Mouse (Mus musculus) central nervous system, embryonic 11.5 days (tissue): Measurements from ENCODE around the gene Olfr700. TPM values are rescaled to one million over a fixed set of nuclear protein-coding genes. Genes with fewer than 3 reads are reported as not detected.

Source experiments
- polyA plus RNA-seq: library from polyadenylated mRNA; depleted of rRNA; stranded (reverse); fragments of >200 nt; gene quantifications from 2 replicates; pipeline ENCODE4 v1.2.3, GENCODE M21; 2012; rRNA removed

Gene Olfr700
- not detected in 2 replicates for polyA plus RNA-seq

GRCm38 (mm10) chr7:106808734-106809133 lies at the start of gene Olfr700:
Olfr700 (minus strand) TSS chr7:106808834.

GRCm38 (mm10) chr7:106843060-106843459 lies 34.4 kb upstream of the Olfr700 start, which contains the start of gene Olfr703:
Olfr703 (plus strand) TSS chr7:106843360.

GRCm38 (mm10) chr7:106833793-106834192 lies 25.2 kb upstream of the Olfr700 start, which contains the start of gene Olfr702:
Olfr702 (minus strand) TSS chr7:106833893.

GRCm38 (mm10) chr7:106813829-106814228 lies 5.2 kb upstream of the Olfr700 start, which contains the start of gene Olfr701:
Olfr701 (plus strand) TSS chr7:106814129.

DNA sequence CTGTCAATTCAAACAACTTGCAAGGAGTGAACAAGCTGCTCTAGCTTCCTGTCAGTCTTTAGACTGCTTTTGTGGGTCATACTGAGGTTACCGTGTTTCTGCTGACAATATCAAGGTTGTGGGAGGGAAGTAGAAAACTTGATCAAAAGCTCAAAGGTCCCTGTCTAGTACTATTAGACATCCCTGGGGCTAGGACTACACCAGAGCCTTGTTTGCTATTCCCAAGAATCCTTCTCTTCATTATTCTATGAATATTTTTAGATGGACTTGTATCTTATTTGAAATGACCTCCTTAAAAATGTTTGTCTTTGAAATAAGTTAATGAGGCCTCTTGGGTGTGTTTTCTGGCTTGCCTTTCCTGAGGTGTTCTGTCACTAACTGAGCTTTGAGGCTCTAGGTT lies 15.5 kb downstream of the Olfr700 start, which contains the start of gene Olfr699:
Olfr699 (minus strand) TSS at position 101 of the 400 bp plus-strand sequence.

Other genes starting within 250 kb of the Olfr700 start
- not detected in 2 replicates for gene Olfr693, start 128.2 kb downstream of the Olfr700 start, polyA plus RNA-seq
- not detected in 2 replicates for gene Olfr694, start 117.0 kb downstream of the Olfr700 start, polyA plus RNA-seq
- gene Olfr695, start 92.4 kb downstream of the Olfr700 start, polyA plus RNA-seq, result not detected in 2 replicates
- gene Olfr697, start 66.4 kb downstream of the Olfr700 start, polyA plus RNA-seq, result not detected in 2 replicates
- gene Olfr698, start 53.4 kb downstream of the Olfr700 start, polyA plus RNA-seq, result not detected in 2 replicates
- not detected in 2 replicates for gene Olfr699, start 15.6 kb downstream of the Olfr700 start, polyA plus RNA-seq
- not detected in 2 replicates for gene Olfr701, start 5.3 kb upstream of the Olfr700 start, polyA plus RNA-seq
- gene Olfr702, start 25.1 kb upstream of the Olfr700 start, polyA plus RNA-seq, result not detected in 2 replicates
- not detected in 2 replicates for gene Olfr703, start 34.5 kb upstream of the Olfr700 start, polyA plus RNA-seq
- gene Olfr704, start 54.4 kb upstream of the Olfr700 start, polyA plus RNA-seq, result not detected in 2 replicates
- gene Olfr705, start 68.1 kb upstream of the Olfr700 start, polyA plus RNA-seq, result not detected in 2 replicates
- gene Olfr706, start 79.3 kb upstream of the Olfr700 start, polyA plus RNA-seq, result not detected in 2 replicates
- gene Olfr707, start 92.4 kb upstream of the Olfr700 start, polyA plus RNA-seq, result not detected in 2 replicates
- gene Olfr1532-ps1, start 99.2 kb upstream of the Olfr700 start, polyA plus RNA-seq, result not detected in 2 replicates
- not detected in 2 replicates for gene Olfr709-ps1, start 123.4 kb upstream of the Olfr700 start, polyA plus RNA-seq
- not detected in 2 replicates for gene Olfr710, start 139.5 kb upstream of the Olfr700 start, polyA plus RNA-seq
- gene Olfr6, start 155.1 kb upstream of the Olfr700 start, polyA plus RNA-seq, result not detected in 2 replicates
- not detected in 2 replicates for gene Olfr711, start 166.6 kb upstream of the Olfr700 start, polyA plus RNA-seq
- not detected in 2 replicates for gene Olfr2, start 197.2 kb upstream of the Olfr700 start, polyA plus RNA-seq
- not detected in 2 replicates for gene Olfr713, start 222.3 kb upstream of the Olfr700 start, polyA plus RNA-seq